Mouse (Mus musculus) kidney, postnatal 0 days (tissue): ENCODE measurements around the gene Tspan4. TPM values are rescaled to one million over a fixed set of nuclear protein-coding genes. Genes with fewer than 3 reads are reported as not detected.

ENCODE experiments used
- ATAC-seq: fragments of 200-750 bp; cut with Nextera tagmentation; replicated peaks from 2 replicates; pipeline ENCODE4 v1.8.0; 2017; ENCODE audit warnings: low read depth, moderate number of reproducible peaks, moderate TSS enrichment, moderate library complexity; ENCODE audit not compliant: low FRiP score
- DNase-seq: peaks from one replicate; pipeline ENCODE4 v3.0.0-alpha.2; 2016; ENCODE audit warnings: low spot score
- H3K27ac ChIP-seq: fragments of 300-500 bp; sonication (generic); 2 replicates; pipeline ENCODE4 v1.5.1; 2014; ENCODE audit warnings: mild to moderate bottlenecking
- H3K27me3 ChIP-seq: fragments of 300-500 bp; sonication (generic); 2 replicates; pipeline ENCODE4 v1.6.1; 2014; ENCODE audit warnings: low read length, mixed read lengths; ENCODE audit not compliant: insufficient read depth
- H3K36me3 ChIP-seq: fragments of 300-500 bp; sonication (generic); 2 replicates; pipeline ENCODE4 v1.6.1; 2014; ENCODE audit warnings: low read length, mixed read lengths; ENCODE audit not compliant: insufficient read depth
- H3K4me1 ChIP-seq: fragments of 300-500 bp; sonication (generic); replicated peaks from 2 replicates; pipeline ENCODE4 v1.6.1; 2014; ENCODE audit warnings: antibody characterized with exemption, low read length, mixed read lengths; ENCODE audit not compliant: insufficient read depth
- H3K4me2 ChIP-seq: fragments of 300-500 bp; sonication (generic); 2 replicates; pipeline ENCODE4 v1.6.1; 2014; ENCODE audit warnings: mild to moderate bottlenecking, low read length, moderate library complexity, mixed read lengths
- H3K4me3 ChIP-seq: fragments of 300-500 bp; sonication (generic); replicated peaks from 2 replicates; pipeline ENCODE4 v1.5.1; 2014; ENCODE audit warnings: low read depth, low read length
- H3K9ac ChIP-seq: fragments of 300-500 bp; sonication (generic); 2 replicates; pipeline ENCODE4 v1.6.1; 2014; ENCODE audit warnings: low read depth, low read length
- H3K9me3 ChIP-seq: fragments of 300-500 bp; sonication (generic); replicated peaks from 2 replicates; pipeline ENCODE4 v1.6.1; 2016; ENCODE audit warnings: low read length, inconsistent platforms, mixed read lengths
- CTCF ChIP-seq: IDR thresholded peaks from 2 replicates; pipeline ENCODE4 v1.5.1; 2016; ENCODE audit warnings: antibody characterized with exemption, low read depth, mild to moderate bottlenecking, moderate library complexity
- WGBS: fragments of 180-500 bp; shearing (Covaris S2); extraction: QIAGEN DNeasy Blood & Tissue Kit; methylation state at CpG from one replicate; pipeline ENCODE4 v1.1.7; 2014; 5-methylcytosine and 5-hydroxymethylcytosine counted together
- polyA plus RNA-seq: library from polyadenylated mRNA; unstranded; fragments of >200 nt; fragmentation: Nextera tagmentation; extraction: Ambion mirVana; gene quantifications from 2 replicates; pipeline ENCODE4 v1.2.1, GENCODE M21; 2015

The Tspan4 gene
- polyA plus RNA-seq, 1 experiment from 2014 or later, result 115 TPM

DNA sequence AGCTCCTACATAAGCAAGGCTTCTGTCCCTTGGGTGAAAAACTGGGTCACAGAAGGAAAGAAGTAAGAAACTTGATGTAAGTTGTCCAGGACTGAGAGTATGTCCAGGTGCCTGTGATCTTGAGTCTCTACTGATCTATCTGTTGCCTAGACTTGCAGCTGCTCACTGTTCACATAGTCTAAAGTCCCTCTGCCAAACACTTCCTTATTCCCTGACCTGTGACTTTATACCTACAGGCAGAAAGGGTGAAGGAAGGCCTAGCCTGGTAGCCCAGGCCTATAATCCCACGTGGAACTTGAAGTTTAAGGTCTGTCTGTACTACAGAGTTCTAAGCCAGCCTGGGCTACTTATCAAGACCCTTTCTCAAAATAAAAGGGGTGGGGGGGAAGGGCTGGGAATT is 60.5 kb downstream of the Tspan4 start:
- H3K4me3 ChIP-seq, result no peak overlapping the region
- no peak for TF ChIP-seq CTCF
- WGBS, result 77% methylated on average over 1 of the region's 1 CpGs
- H3K27ac ChIP-seq, result no peak overlapping the region
- H3K4me1 ChIP-seq, result peaks cover 5% of the 10 kb centered on the region; the same call in 1 of the 2 replicates
- DNase-seq, result no peak
- no peaks in the 10 kb centered on the region for H3K36me3 ChIP-seq
- H3K27me3 ChIP-seq, result no peaks in the 10 kb centered on the region
- no peak overlapping the region for H3K4me2 ChIP-seq
- no peak overlapping the region for H3K9ac ChIP-seq
- ATAC-seq, result no peak
- no peaks in the 10 kb centered on the region for H3K9me3 ChIP-seq

DNA sequence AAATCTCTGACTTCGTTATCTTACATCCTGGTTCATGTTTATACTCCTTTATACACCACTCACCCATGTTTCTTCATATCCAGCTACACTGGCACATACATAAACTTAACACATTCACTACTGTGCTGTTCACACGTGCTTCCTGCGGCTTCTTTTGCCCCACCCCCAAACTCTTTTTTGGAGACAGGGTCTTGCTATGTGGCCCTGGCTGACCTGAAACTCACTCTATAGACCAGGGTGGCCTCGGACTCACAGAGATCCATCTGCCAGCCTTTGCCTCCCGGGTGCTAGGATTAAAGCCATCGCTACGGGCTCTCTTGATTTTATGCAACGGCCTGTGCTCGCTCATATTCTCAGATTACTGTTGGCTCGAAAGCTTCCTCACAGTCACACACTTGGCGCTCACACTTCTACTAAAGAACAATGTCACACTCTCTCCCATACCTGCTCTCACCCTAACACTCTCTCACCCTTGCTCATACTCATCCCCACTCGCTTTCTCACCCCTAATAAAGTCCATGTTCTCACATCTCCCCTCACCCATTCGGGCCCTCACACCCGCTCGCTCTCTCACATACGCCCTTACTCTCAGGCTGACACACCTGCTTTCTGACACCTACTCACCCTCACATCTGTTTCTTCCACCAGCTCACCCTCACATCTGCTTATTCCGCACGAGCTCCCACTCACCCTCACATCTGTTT is 64.0 kb downstream of the Tspan4 start:
- WGBS, result 9% methylated on average over 18 of the region's 18 CpGs
- Histone ChIP-seq H3K27ac (peak overlapping the region; percentile 77), H3K4me3 (peak overlapping the region; percentile 78), H3K9me3 (no peaks in the 10 kb centered on the region), H3K27me3 (no peaks in the 10 kb centered on the region), H3K4me2 (peak overlapping the region; percentile 88), H3K4me1 (peaks cover 5% of the 10 kb centered on the region; the same call in 1 of the 2 replicates), H3K9ac (peak overlapping the region; percentile 72), H3K36me3 (no peaks in the 10 kb centered on the region)
- DNase-seq (no peak), ATAC-seq (peak; percentile 19)
- TF ChIP-seq CTCF, result no peak

DNA sequence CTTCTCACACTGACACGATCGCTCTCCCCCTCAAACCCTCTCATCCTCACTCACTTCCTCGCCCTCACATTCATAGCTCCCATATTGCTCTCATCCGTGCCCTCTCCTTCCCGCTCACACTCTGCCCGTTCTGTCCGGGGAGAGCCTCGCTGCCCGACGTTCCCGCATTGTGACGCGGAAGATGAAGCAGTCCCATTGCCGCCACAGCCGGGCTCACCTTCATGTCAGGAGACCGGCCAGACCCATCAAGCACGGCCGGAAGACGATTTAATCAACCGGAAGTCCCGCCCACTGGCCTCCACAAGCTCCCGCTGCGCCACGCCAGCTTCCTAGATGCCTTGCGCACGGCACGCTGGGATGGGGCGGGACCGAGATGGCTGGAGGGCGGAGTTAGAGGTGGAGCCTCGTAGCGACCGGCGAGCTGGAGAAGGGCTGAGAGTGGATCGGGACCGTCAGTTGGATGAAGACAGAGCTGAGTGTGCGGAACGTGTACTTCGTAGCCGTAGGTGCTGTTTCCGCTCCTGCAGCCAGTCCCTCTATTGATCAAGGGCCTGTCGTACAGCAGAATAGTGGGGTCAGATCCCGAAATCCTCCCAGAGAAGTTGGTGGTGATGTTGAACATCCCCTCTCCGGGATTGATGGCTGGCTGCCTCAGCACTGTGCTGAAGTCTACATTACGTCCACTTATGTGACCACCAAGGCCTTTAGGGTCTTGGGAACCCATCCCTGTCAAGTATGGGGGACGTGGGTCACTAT is 64.7 kb downstream of the Tspan4 start, which contains the start of gene Chid1:
Chid1 (minus strand) TSS at position 302 of the 756 bp plus-strand sequence.
- peak within 1 kb of the TSS; percentile 88 for H3K4me2 ChIP-seq
- DNase-seq (peak; percentile 99), ATAC-seq (peak; percentile 93)
- H3K9ac ChIP-seq, result peak within 1 kb of the TSS; percentile 72
- H3K9me3 ChIP-seq, result no peaks in the 10 kb centered on the region
- no peaks in the 10 kb centered on the region for H3K27me3 ChIP-seq
- H3K36me3 ChIP-seq, result no peaks in the 10 kb centered on the region
- H3K4me1 ChIP-seq, result peaks cover 5% of the 10 kb centered on the region; the same call in 1 of the 2 replicates
- TF ChIP-seq CTCF, result no peak
- peak within 1 kb of the TSS; percentile 78 for H3K4me3 ChIP-seq
- 1% methylated on average over 46 of the region's 46 CpGs for whole genome bisulfite sequencing
- H3K27ac ChIP-seq, result peak within 1 kb of the TSS; percentile 77

DNA sequence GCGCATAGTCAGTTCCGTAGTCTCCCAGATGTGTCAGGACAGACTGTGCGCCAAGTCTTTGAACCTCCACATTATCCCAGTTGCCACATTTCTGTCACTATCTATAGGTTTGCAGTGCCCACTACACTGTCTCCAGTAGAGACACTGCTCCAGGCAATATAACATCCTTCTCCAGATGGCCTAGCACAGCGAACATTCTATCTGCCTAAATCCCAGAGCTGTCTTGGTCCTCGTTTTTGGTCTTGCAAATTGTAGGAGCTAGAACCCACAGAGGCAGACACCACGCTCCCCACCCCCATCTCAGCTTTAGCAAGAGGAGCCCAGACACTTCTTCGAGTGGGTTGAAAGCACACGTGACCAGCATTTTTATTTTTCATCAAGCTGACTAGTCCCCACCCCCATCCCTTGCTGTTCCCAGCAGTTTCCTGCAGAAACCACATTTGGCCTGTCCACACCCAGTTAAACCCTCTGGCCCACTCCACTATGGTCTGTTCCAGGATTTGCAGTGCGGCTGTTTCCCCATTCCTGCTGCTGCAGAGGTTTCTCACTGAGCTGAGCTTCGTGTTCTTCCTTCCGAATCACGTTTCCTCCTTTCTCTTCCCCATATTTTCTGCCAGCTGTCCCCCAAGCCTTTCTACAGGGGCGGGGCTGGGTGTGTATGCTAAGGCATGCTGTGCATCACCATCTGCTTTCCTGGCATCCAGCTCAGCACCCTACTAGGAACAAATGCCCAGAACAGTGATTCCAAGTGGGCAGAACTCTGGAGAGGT is 65.5 kb downstream of the Tspan4 start:
- DNase-seq (peak; percentile 83), ATAC-seq (peak; percentile 14; the same call in 1 of the 2 replicates)
- no peaks in the 10 kb centered on the region for H3K9me3 ChIP-seq
- 52% methylated on average over 13 of the region's 13 CpGs for WGBS
- TF ChIP-seq CTCF, result no peak
- peak overlapping the region; percentile 78 for H3K4me3 ChIP-seq
- H3K27me3 ChIP-seq, result no peaks in the 10 kb centered on the region
- peak overlapping the region; percentile 88 for H3K4me2 ChIP-seq
- H3K36me3 ChIP-seq, result no peaks in the 10 kb centered on the region
- peaks cover 5% of the 10 kb centered on the region; the same call in 1 of the 2 replicates for H3K4me1 ChIP-seq
- H3K9ac ChIP-seq, result peak overlapping the region; percentile 72
- peak overlapping the region; percentile 65 for H3K27ac ChIP-seq

DNA sequence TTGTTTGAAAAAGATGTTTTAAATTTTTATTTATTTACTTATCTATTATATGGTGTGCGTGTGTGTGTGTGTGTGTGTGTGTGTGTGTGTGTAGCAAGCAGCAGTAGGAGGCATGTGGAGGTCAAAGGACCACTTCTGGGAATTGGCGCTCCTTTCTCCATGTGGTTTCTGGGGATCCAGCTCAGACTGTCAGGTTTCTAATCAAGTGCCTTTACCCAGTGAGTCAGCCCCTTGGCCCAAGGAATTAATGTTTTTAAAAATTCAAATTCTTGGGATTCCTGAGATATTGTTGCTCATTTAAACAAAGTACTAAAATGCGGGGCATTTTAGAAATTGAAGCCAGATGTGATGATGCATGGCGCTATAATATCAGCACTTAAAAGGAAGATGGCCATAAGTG is 66.6 kb downstream of the Tspan4 start:
- Histone ChIP-seq H3K4me3 (no peak overlapping the region), H3K27ac (no peak overlapping the region), H3K27me3 (no peaks in the 10 kb centered on the region), H3K4me1 (peaks cover 5% of the 10 kb centered on the region; the same call in 1 of the 2 replicates), H3K4me2 (no peak overlapping the region), H3K9ac (no peak overlapping the region), H3K36me3 (no peaks in the 10 kb centered on the region), H3K9me3 (no peaks in the 10 kb centered on the region)
- DNase-seq, result no peak
- ATAC-seq, result no peak
- WGBS, result 83% methylated on average over 4 of the region's 4 CpGs
- no peak for TF ChIP-seq CTCF

DNA sequence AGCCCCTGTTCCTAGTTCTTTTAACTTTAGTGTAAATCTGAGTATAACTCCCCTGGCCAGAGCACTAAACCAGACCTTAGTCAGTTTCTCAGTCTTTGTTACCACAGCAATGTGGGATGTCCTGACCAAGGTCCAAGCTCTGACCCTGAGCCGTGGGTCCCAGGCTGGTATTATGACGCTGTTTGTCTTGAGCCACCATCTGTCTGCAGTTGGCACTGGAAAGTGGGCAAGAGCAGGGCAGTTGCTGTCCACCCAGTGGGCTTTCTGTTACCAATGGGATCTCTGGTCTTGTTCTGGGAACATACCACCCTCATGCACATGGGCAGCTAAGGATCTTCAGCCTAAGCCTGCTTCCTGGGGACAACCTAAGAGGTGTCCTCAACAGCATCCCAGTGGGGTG is 67.5 kb downstream of the Tspan4 start:
- Histone ChIP-seq H3K27ac (no peak overlapping the region), H3K36me3 (no peaks in the 10 kb centered on the region), H3K4me2 (no peak overlapping the region), H3K9me3 (no peaks in the 10 kb centered on the region), H3K4me3 (no peak overlapping the region), H3K9ac (no peak overlapping the region), H3K4me1 (peaks cover 5% of the 10 kb centered on the region; the same call in 1 of the 2 replicates), H3K27me3 (no peaks in the 10 kb centered on the region)
- DNase-seq (no peak), ATAC-seq (no peak)
- no peak for TF ChIP-seq CTCF
- WGBS, result 70% methylated on average over 2 of the region's 2 CpGs

Other genes with a start within 250 kb of the Tspan4 start
- gene Phrf1, start 246.5 kb upstream of the Tspan4 start, polyA plus RNA-seq, result 37.2 and 39.8 TPM in 2 replicates
- 14.5 and 21.1 TPM in 2 replicates for gene Irf7, start 208.8 kb upstream of the Tspan4 start, polyA plus RNA-seq
- 40.1 and 41.2 TPM in 2 replicates for gene Cdhr5, start 198.5 kb upstream of the Tspan4 start, polyA plus RNA-seq
- gene Sct, start 196.1 kb upstream of the Tspan4 start, polyA plus RNA-seq, result 35.1 and 37.9 TPM in 2 replicates
- gene Drd4, start 183.2 kb upstream of the Tspan4 start, polyA plus RNA-seq, result 1.8 and 2.2 TPM in 2 replicates
- 64.1 and 64.2 TPM in 2 replicates for gene Deaf1, start 147.6 kb upstream of the Tspan4 start, polyA plus RNA-seq
- gene Tmem80, start 147.5 kb upstream of the Tspan4 start, polyA plus RNA-seq, result 40.5 and 45.3 TPM in 2 replicates
- gene Eps8l2, start 136.4 kb upstream of the Tspan4 start, polyA plus RNA-seq, result 76.5 and 77.1 TPM in 2 replicates
- gene Taldo1, start 83.0 kb upstream of the Tspan4 start, polyA plus RNA-seq, result 420 and 440 TPM in 2 replicates
- gene Gatd1, start 61.1 kb upstream of the Tspan4 start, polyA plus RNA-seq, result 50.0 and 52.0 TPM in 2 replicates
- 2.2 and 2.3 TPM in 2 replicates for gene Cend1, start 45.7 kb upstream of the Tspan4 start, polyA plus RNA-seq
- gene Slc25a22, start 37.3 kb upstream of the Tspan4 start, polyA plus RNA-seq, result 15.8 and 17.3 TPM in 2 replicates
- 3.6 and 5.1 TPM in 2 replicates for gene Pidd1, start 31.2 kb upstream of the Tspan4 start, polyA plus RNA-seq
- 1,479 and 1,595 TPM in 2 replicates for gene Rplp2, start 27.9 kb upstream of the Tspan4 start, polyA plus RNA-seq
- 68.0 and 72.9 TPM in 2 replicates for gene Pnpla2, start 20.0 kb upstream of the Tspan4 start, polyA plus RNA-seq
- 16.1 and 20.5 TPM in 2 replicates for gene Cracr2b, start 14.1 kb upstream of the Tspan4 start, polyA plus RNA-seq
- 36.1 and 37.2 TPM in 2 replicates for gene Cd151, start 7.8 kb upstream of the Tspan4 start, polyA plus RNA-seq
- gene Polr2l, start 108 bp upstream of the Tspan4 start, polyA plus RNA-seq, result 68.5 and 72.2 TPM in 2 replicates
- gene Chid1, start 64.6 kb downstream of the Tspan4 start, polyA plus RNA-seq, result 30.0 and 33.7 TPM in 2 replicates
- 56.0 and 64.8 TPM in 2 replicates for gene Ap2a2, start 86.9 kb downstream of the Tspan4 start, polyA plus RNA-seq
- gene Muc6, start 180.1 kb downstream of the Tspan4 start, polyA plus RNA-seq, result 0.05 and 0.09 TPM in 2 replicates
- gene Muc2, start 215.1 kb downstream of the Tspan4 start, polyA plus RNA-seq, result 0.08 and 0.14 TPM in 2 replicates